Mouse (Mus musculus) stomach, embryonic 15.5 days (tissue): Measurements from ENCODE around the gene Myl6. TPM values are rescaled to one million over a fixed set of nuclear protein-coding genes. Genes with fewer than 3 reads are reported as not detected.
"Not testable (repeated sequence)": the region's sequence is repeated elsewhere in the genome, so short reads cannot be mapped to it uniquely, and the experiment has no call there.

Experiments used
- ATAC-seq: fragments of 200-750 bp; cut with Nextera tagmentation; 2 replicates; pipeline ENCODE4 v1.8.0; 2017; ENCODE audit warnings: low read depth, moderate number of reproducible peaks, moderate TSS enrichment; ENCODE audit not compliant: insufficient read depth, low FRiP score
- H3K27ac ChIP-seq: fragments of 300-500 bp; sonication (generic); 2 replicates; pipeline ENCODE4 v1.5.1; 2015; ENCODE audit warnings: mild to moderate bottlenecking, inconsistent platforms
- H3K27me3 ChIP-seq: fragments of 300-500 bp; sonication (generic); replicated peaks from 2 replicates; pipeline ENCODE4 v1.6.1; 2015; ENCODE audit warnings: inconsistent platforms
- H3K36me3 ChIP-seq: fragments of 300-500 bp; sonication (generic); 2 replicates; pipeline ENCODE4 v1.6.1; 2015; ENCODE audit warnings: inconsistent platforms
- H3K4me1 ChIP-seq: fragments of 300-500 bp; sonication (generic); 2 replicates; pipeline ENCODE4 v1.6.1; 2015; ENCODE audit warnings: inconsistent platforms
- H3K4me2 ChIP-seq: fragments of 300-500 bp; sonication (generic); 2 replicates; pipeline ENCODE4 v1.6.1; 2015; ENCODE audit warnings: mild to moderate bottlenecking, inconsistent platforms
- H3K4me3 ChIP-seq: fragments of 300-500 bp; sonication (generic); replicated peaks from 2 replicates; pipeline ENCODE4 v1.5.1; 2015; ENCODE audit warnings: inconsistent platforms
- H3K9ac ChIP-seq: fragments of 300-500 bp; sonication (generic); 2 replicates; pipeline ENCODE4 v1.6.1; 2015; ENCODE audit warnings: inconsistent platforms
- H3K9me3 ChIP-seq: fragments of 300-500 bp; sonication (generic); 2 replicates; pipeline ENCODE4 v1.6.1; 2016; ENCODE audit warnings: inconsistent platforms
- WGBS: fragments of 180-500 bp; shearing (Covaris S2); methylation state at CpG from one replicate; pipeline ENCODE4 v1.1.7; 2015; 5-methylcytosine and 5-hydroxymethylcytosine counted together
- polyA plus RNA-seq: library from polyadenylated mRNA; unstranded; fragments of >200 nt; fragmentation: Nextera tagmentation; extraction: Ambion mirVana; gene quantifications from 2 replicates; pipeline ENCODE4 v1.2.1, GENCODE M21; 2015

Myl6 gene
- polyA plus RNA-seq, 1 experiment from 2014 or later, result 1,838 TPM

DNA sequence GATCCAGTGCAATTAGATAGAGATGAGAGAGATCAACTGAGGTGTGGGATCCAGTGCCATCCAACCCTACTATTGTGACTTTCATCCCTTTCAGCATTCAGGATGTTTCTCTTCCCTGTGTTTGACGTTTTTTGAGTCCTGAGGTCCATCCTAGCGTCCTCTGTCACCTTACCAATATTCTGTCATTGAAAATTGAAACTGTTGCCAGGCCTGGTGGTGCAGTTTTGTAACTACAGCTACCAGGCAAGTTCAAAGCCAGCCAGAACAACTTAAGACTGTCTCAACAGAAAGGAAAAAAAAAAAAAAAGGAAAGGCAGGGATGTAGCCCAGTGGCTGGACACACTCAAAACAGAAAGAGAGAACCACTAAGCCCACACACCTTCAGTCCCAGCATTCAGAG is 1.3 kb upstream of the Myl6 start:
- Histone ChIP-seq H3K36me3 (peaks cover 13% of the 10 kb centered on the region), H3K9me3 (no peaks in the 10 kb centered on the region), H3K27ac (0 out of 2 replicates have a peak overlapping the region, but pooled peaks have one; percentile 89), H3K4me1 (peaks cover 37% of the 10 kb centered on the region), H3K27me3 (no peaks in the 10 kb centered on the region), H3K4me2 (peak overlapping the region; percentile 84), H3K4me3 (peak overlapping the region; percentile 89; the same call in 1 of the 2 replicates), H3K9ac (no peak overlapping the region)
- WGBS, result 74% methylated on average over 2 of the region's 2 CpGs
- no peak for ATAC-seq

DNA sequence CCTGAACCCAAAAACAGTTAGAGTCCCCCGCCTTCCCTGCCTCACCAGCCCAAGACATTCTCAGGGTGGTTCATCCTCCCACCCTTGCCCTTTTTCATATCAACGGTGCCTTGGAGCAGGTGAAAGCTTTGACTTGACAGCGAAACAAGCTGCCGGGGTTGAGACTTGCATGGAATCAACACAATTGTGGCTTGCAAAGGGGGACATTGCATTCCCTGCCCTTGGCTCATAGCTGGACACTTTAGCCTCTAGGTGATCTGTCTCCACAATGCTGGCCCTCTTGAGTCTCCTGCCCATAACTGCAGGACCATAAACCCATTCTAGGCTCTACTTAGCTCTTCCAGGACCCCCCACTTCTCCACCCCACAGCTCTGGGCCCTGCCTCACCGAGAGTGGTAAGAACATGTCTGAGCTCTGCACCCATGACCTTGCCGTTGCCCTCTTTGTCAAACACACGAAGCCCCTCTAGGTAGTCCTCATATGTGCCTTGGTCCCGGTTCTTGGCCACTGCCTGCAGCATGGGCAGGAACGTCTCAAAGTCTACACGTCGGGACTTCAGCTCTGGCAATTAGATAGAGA is 811 bp upstream of the Myl6 start:
- Histone ChIP-seq H3K27ac (peak overlapping the region; percentile 89), H3K4me2 (peak overlapping the region; percentile 84), H3K36me3 (peaks cover 18% of the 10 kb centered on the region), H3K4me3 (peak overlapping the region; percentile 89), H3K9me3 (no peaks in the 10 kb centered on the region), H3K4me1 (peaks cover 43% of the 10 kb centered on the region), H3K9ac (peak overlapping the region; percentile 53), H3K27me3 (no peaks in the 10 kb centered on the region)
- 51% methylated on average over 11 of the region's 11 CpGs for WGBS
- ATAC-seq, result no peak

DNA sequence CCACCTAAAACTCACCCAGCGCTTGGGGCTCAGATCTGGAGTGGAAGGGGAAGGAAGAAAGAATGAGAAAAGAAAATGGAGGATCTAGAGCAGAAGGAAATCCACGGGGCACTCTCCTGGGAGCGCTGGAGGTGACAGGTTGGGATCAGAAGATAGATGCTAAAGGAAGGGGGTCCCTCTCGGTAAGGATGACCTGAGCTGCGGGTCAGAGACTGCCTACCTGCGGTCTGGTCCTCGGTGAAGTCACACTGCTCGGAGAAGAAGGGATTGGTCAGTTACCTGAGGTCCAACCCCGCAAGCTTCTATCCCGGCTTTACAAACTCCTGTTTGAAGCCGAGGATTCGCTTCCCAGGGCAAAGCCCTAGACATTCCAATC is 638 bp downstream of the Myl6 start:
- WGBS, result under 1% methylated on average over 12 of the region's 12 CpGs
- H3K9me3 ChIP-seq, result no peaks in the 10 kb centered on the region
- ATAC-seq, result peak; percentile 9; the same call in 1 of the 2 replicates
- H3K27me3 ChIP-seq, result no peaks in the 10 kb centered on the region
- peak overlapping the region; percentile 84 for H3K4me2 ChIP-seq
- H3K4me1 ChIP-seq, result peaks cover 48% of the 10 kb centered on the region
- peak overlapping the region; percentile 87 for H3K9ac ChIP-seq
- peak overlapping the region; percentile 99 for H3K27ac ChIP-seq
- H3K36me3 ChIP-seq, result peaks cover 31% of the 10 kb centered on the region
- H3K4me3 ChIP-seq, result peak overlapping the region; percentile 89

DNA sequence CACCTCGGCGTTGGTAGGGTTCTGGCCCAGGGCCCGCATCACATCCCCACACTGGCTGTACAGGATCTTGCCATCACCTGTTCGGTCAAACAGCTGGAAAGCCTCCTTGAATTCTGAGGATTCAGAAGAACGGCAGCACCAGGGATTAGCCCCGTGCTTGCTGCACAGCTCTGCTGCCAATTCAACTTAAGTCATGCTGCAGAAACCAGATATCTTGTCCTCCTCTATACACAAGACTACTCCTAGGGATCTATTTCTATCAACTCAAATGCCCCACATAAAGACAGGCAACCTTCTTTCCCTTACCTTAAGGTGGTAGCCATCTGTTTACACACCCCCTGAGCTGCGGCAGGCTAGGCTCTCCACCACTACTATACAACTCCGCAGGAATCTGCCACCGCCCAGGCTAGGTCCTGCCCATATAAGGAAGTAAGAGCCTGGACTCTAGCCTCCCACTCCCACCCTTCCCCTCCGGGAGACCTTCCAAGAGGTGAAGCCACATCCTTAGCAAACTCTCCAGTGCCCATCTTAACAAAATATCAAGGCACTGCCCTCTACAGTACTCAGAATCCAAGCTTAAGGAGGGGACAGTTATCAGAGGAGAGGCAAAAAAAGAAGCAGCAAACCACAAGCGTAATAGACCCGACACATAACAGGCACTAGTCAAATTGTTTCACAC is 1.2 kb downstream of the Myl6 start:
- H3K9me3 ChIP-seq, result no peaks in the 10 kb centered on the region
- H3K36me3 ChIP-seq, result peaks cover 36% of the 10 kb centered on the region
- peaks cover 44% of the 10 kb centered on the region for H3K4me1 ChIP-seq
- peak overlapping the region; percentile 87 for H3K9ac ChIP-seq
- peak overlapping the region; percentile 99 for H3K27ac ChIP-seq
- peak overlapping the region; percentile 84 for H3K4me2 ChIP-seq
- ATAC-seq, result peak; percentile 68
- 15% methylated on average over 12 of the region's 12 CpGs for WGBS
- H3K27me3 ChIP-seq, result no peaks in the 10 kb centered on the region
- H3K4me3 ChIP-seq, result peak overlapping the region; percentile 89

DNA sequence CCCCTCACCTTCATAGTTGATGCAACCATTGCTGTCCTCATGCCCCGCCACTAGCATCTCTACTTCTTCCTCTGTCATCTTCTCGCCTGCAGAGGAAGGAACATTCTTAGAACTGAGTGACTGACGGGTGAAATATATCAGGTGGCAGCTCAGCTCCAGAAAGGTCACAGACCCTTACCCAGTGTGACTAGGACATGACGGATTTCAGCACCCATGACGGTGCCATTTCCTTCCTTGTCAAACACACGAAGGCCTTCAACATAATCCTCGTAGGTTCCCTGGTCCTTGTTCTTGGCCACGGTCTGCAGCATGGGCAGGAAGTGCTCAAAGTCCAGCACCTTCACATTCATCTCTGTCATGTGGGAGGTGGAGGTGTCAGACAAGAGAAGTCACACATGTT is 1.9 kb downstream of the Myl6 start:
- Histone ChIP-seq H3K4me1 (peaks cover 40% of the 10 kb centered on the region), H3K9ac (peak overlapping the region; percentile 87; the same call in 1 of the 2 replicates), H3K27ac (peak overlapping the region; percentile 99), H3K4me3 (peak overlapping the region; percentile 89), H3K4me2 (peak overlapping the region; percentile 84), H3K36me3 (peaks cover 44% of the 10 kb centered on the region)
- H3K9me3 ChIP-seq, H3K27me3 ChIP-seq, ATAC-seq: not testable (repeated sequence)
- WGBS, result 28% methylated on average over 8 of the region's 8 CpGs

DNA sequence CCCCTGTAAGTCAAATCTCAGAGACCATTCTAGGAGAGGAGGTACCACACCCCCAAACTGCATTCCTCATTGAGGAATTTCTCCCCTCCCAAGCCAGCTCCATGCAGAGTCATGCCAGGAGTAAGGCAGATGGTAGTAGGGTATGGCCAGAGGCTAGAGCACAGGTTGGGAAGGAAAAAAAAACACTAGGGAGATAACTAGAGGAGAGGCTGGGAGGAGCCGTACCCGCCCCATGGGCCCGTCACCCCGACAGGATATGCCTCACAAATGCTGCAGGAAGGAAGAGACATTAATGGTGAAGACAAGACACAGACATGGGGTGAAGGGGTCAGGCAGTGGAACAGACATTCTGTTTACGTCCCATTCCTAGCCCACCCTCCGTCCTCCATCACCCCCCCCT is 2.5 kb downstream of the Myl6 start:
- no peaks in the 10 kb centered on the region for H3K27me3 ChIP-seq
- H3K4me1 ChIP-seq, result peaks cover 37% of the 10 kb centered on the region
- H3K9ac ChIP-seq, result peak overlapping the region; percentile 12; the same call in 1 of the 2 replicates
- WGBS, result 27% methylated on average over 6 of the region's 6 CpGs
- peak overlapping the region; percentile 99 for H3K27ac ChIP-seq
- peak overlapping the region; percentile 89 for H3K4me3 ChIP-seq
- peak overlapping the region; percentile 84 for H3K4me2 ChIP-seq
- H3K36me3 ChIP-seq, result peaks cover 46% of the 10 kb centered on the region
- ATAC-seq, result no peak
- H3K9me3 ChIP-seq, result no peaks in the 10 kb centered on the region

DNA sequence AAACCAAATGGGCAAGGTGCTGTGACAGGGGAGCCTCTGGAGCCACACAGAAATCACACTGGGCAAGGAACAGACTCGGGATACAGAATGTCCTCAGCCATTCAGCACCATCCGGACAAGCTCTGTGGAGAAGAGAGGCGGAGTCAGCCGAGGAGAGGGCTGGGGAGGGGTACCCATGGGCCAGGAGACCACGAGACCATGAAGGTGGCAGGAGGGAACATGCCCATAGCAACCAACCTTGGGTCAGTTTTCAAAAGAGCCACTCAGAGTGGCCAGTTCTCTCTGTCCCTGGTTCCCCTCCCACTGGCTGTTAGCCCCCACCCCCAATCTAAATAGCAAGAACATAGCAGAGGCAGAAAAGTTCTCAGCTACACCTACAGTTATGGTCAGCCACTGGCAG is 3.0 kb downstream of the Myl6 start:
- no peak for ATAC-seq
- Histone ChIP-seq H3K36me3 (peaks cover 51% of the 10 kb centered on the region), H3K9ac (0 out of 2 replicates have a peak overlapping the region, but pooled peaks have one; percentile 12), H3K4me3 (peak overlapping the region; percentile 89), H3K4me1 (peaks cover 37% of the 10 kb centered on the region), H3K4me2 (peak overlapping the region; percentile 84), H3K27me3 (no peaks in the 10 kb centered on the region), H3K9me3 (no peaks in the 10 kb centered on the region), H3K27ac (peak overlapping the region; percentile 99)
- WGBS, result 41% methylated on average over 5 of the region's 5 CpGs

DNA sequence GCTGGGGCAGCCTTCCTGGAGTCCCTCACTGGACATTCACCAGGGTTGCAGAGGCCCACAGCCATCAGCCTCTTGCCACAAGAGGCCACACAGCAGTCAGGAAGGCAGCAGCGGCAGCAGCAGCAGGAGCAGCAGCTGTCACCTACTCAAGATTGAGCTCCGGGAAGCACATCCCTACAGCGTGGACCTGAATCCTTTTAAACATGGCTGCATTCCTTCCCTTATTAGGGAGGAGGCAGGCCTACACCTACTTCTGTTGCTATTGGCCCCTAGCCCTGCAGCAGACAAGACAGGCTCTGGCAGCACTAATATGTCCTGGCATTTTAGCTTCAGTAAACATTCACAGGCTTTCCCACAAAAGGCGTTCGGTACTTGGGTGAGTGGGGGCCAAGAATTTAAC is 3.7 kb downstream of the Myl6 start:
- ATAC-seq, result no peak
- H3K36me3 ChIP-seq, result peaks cover 58% of the 10 kb centered on the region
- H3K4me1 ChIP-seq, result peaks cover 37% of the 10 kb centered on the region
- H3K4me2 ChIP-seq, result no peak overlapping the region
- no peak overlapping the region for H3K4me3 ChIP-seq
- peak overlapping the region; percentile 99 for H3K27ac ChIP-seq
- H3K27me3 ChIP-seq, result no peaks in the 10 kb centered on the region
- H3K9me3 ChIP-seq, result no peaks in the 10 kb centered on the region
- no peak overlapping the region for H3K9ac ChIP-seq
- WGBS, result 27% methylated on average over 5 of the region's 5 CpGs

DNA sequence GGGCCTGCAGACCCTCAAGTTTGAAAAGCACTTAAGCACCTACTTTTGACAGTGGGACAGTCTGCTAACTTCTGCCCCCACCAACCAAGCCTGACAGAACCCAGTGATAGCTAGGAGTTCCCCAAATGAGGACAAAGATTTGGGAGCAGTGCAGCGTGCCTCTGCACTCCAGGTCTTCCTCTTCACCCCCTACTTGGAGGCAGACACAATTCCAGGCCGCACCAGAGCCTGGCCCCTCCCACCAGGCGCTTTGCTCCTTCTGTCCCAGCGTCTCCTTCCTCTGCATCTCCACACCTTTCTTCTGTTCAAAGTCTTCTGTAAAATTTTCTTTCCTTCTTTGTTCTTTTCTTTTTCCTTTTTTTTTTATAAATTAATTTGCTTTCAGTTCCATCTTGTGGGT is 4.2 kb downstream of the Myl6 start:
- Histone ChIP-seq H3K27me3 (no peaks in the 10 kb centered on the region), H3K36me3 (peaks cover 58% of the 10 kb centered on the region), H3K9ac (no peak overlapping the region), H3K27ac (peak overlapping the region; percentile 99), H3K4me3 (no peak overlapping the region), H3K9me3 (no peaks in the 10 kb centered on the region), H3K4me2 (no peak overlapping the region), H3K4me1 (peaks cover 32% of the 10 kb centered on the region)
- 33% methylated on average over 4 of the region's 4 CpGs for WGBS
- ATAC-seq, result no peak

DNA sequence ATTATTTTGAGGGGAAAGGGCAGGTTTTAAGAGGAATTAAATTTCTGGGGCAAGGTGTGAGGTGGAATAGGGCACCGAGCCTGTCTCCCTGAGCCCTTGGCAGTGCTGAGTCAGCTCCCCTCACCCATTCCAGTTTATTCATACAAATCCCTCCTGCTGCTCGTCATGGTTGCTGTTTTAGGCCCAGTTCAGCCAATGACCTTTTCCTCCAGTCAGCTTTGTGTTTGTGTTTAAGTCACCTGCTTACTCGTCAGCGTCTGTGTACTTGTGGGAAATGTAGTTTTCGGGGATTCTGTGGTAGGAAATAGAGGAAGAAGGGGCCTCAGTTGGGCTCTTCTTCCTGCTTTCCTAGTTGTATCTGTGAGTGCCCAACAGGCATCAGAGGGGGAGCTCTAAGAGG is 4.6 kb downstream of the Myl6 start:
- ATAC-seq, result no peak
- Histone ChIP-seq H3K27me3 (no peaks in the 10 kb centered on the region), H3K4me2 (no peak overlapping the region), H3K4me1 (peaks cover 28% of the 10 kb centered on the region), H3K9ac (no peak overlapping the region), H3K27ac (peak overlapping the region; percentile 99), H3K9me3 (no peaks in the 10 kb centered on the region), H3K4me3 (no peak overlapping the region), H3K36me3 (peaks cover 61% of the 10 kb centered on the region)
- WGBS, result 53% methylated on average over 5 of the region's 5 CpGs

DNA sequence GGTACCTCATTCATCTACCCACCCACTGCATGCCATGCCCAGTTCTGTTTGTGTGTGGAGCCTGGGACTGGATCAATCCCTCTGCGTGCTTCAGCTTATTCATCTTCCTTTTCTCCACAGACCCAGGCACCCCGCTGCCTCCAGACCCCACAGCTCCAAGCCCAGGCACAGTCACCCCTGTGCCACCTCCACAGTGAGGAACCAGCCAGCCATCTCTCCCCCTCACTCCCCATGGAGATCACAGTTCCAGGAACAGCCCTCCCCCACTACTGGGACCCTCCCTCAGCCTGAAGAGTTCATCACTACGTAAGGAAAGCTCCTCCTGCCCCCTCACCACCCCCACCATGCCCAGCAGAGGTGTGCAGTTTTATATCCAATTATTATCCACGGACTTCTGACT is 5.2 kb downstream of the Myl6 start:
- Histone ChIP-seq H3K9ac (no peak overlapping the region), H3K4me1 (peaks cover 28% of the 10 kb centered on the region), H3K27me3 (no peaks in the 10 kb centered on the region), H3K4me3 (no peak overlapping the region), H3K9me3 (no peaks in the 10 kb centered on the region), H3K36me3 (peaks cover 67% of the 10 kb centered on the region), H3K27ac (peak overlapping the region; percentile 99; the same call in 1 of the 2 replicates), H3K4me2 (no peak overlapping the region)
- ATAC-seq, result no peak
- 70% methylated on average over 4 of the region's 4 CpGs for WGBS
